Mouse (Mus musculus) heart, embryonic 15.5 days (tissue): ENCODE results near the gene Vps25. TPM values are rescaled to one million over a fixed set of nuclear protein-coding genes. Genes with fewer than 3 reads are reported as not detected.

Experiments
- ATAC-seq: fragments of 200-750 bp; cut with Nextera tagmentation; replicated peaks from 2 replicates; pipeline ENCODE4 v1.8.0; 2017; ENCODE audit warnings: low read depth, moderate TSS enrichment; ENCODE audit not compliant: insufficient number of reproducible peaks, insufficient read depth, low FRiP score
- H3K27ac ChIP-seq: fragments of 300-500 bp; sonication (generic); 2 replicates; pipeline ENCODE4 v1.5.1; 2015; ENCODE audit warnings: mild to moderate bottlenecking, inconsistent platforms
- H3K27me3 ChIP-seq: fragments of 300-500 bp; sonication (generic); 2 replicates; pipeline ENCODE4 v1.6.1; 2015; ENCODE audit warnings: inconsistent platforms
- H3K36me3 ChIP-seq: fragments of 300-500 bp; sonication (generic); 2 replicates; pipeline ENCODE4 v1.6.1; 2015; ENCODE audit warnings: mild to moderate bottlenecking, inconsistent platforms
- H3K4me1 ChIP-seq: fragments of 300-500 bp; sonication (generic); replicated peaks from 2 replicates; pipeline ENCODE4 v1.6.1; 2015; ENCODE audit warnings: inconsistent platforms
- H3K4me2 ChIP-seq: fragments of 300-500 bp; sonication (generic); 2 replicates; pipeline ENCODE4 v1.6.1; 2015; ENCODE audit warnings: inconsistent platforms, mild to moderate bottlenecking, moderate library complexity
- H3K4me3 ChIP-seq: fragments of 300-500 bp; sonication (generic); 2 replicates; pipeline ENCODE4 v1.5.1; 2015; ENCODE audit warnings: mild to moderate bottlenecking, inconsistent platforms
- H3K9ac ChIP-seq: fragments of 300-500 bp; sonication (generic); 2 replicates; pipeline ENCODE4 v1.6.1; 2015; ENCODE audit warnings: mild to moderate bottlenecking, inconsistent platforms
- H3K9me3 ChIP-seq: fragments of 300-500 bp; sonication (generic); replicated peaks from 2 replicates; pipeline ENCODE4 v1.6.1; 2016; ENCODE audit warnings: inconsistent platforms
- WGBS: fragments of 180-500 bp; shearing (Covaris S2); methylation state at CpG from one replicate; pipeline ENCODE4 v1.1.7; 2015; ENCODE audit warnings: mixed read lengths; 5-methylcytosine and 5-hydroxymethylcytosine counted together
- polyA plus RNA-seq: library from polyadenylated mRNA; unstranded; fragments of >200 nt; fragmentation: Nextera tagmentation; extraction: Ambion mirVana; gene quantifications from 2 replicates; pipeline ENCODE4 v1.2.1, GENCODE M21; 2015

Vps25 gene
- polyA plus RNA-seq, 1 experiment from 2014 or later, result 89.1 TPM

- Histone ChIP-seq H3K4me3 (peak overlapping the region; percentile 95), H3K9me3 (no peaks in the 10 kb centered on the region), H3K4me1 (peaks cover 15% of the 10 kb centered on the region), H3K27me3 (no peaks in the 10 kb centered on the region), H3K27ac (peak overlapping the region; percentile 66), H3K9ac (peak overlapping the region; percentile 90), H3K36me3 (no peaks in the 10 kb centered on the region), H3K4me2 (peak overlapping the region; percentile 89)
- 11% methylated on average over 26 of the region's 26 CpGs for WGBS
- peak; percentile 37; the same call in 1 of the 2 replicates for ATAC-seq
These were observed 47.9 kb downstream of the Vps25 start for GRCm38 (mm10) chr11:101301299-101302003.

GRCm38 (mm10) chr11:101302004-101302798 is 48.7 kb downstream of the Vps25 start, which contains the start of gene Becn1:
Gene Becn1, minus strand, starts transcription at chr11:101302286.
- Histone ChIP-seq H3K4me1 (peaks cover 15% of the 10 kb centered on the region), H3K27me3 (no peaks in the 10 kb centered on the region), H3K9ac (peak within 1 kb of the TSS; percentile 90), H3K9me3 (no peaks in the 10 kb centered on the region), H3K27ac (peak within 1 kb of the TSS; percentile 66), H3K4me2 (peak within 1 kb of the TSS; percentile 89), H3K4me3 (peak within 1 kb of the TSS; percentile 95), H3K36me3 (no peaks in the 10 kb centered on the region)
- ATAC-seq, result peak; percentile 87
- WGBS, result 5% methylated on average over 39 of the region's 39 CpGs

- Histone ChIP-seq H3K36me3 (no peaks in the 10 kb centered on the region), H3K27ac (no peak overlapping the region), H3K9ac (no peak overlapping the region), H3K4me2 (no peak overlapping the region), H3K4me3 (no peak overlapping the region), H3K9me3 (no peaks in the 10 kb centered on the region), H3K27me3 (no peaks in the 10 kb centered on the region), H3K4me1 (no peaks in the 10 kb centered on the region)
- 18% methylated on average over 5 of the region's 5 CpGs for WGBS
- ATAC-seq, result no peak
These were observed 54.2 kb downstream of the Vps25 start for GRCm38 (mm10) chr11:101307744-101308143.

Other genes starting within 250 kb of the Vps25 start
- gene Atp6v0a1, start 244.3 kb upstream of the Vps25 start, polyA plus RNA-seq, result 54.1 and 54.4 TPM in 2 replicates
- 11.6 and 16.3 TPM in 2 replicates for gene Naglu, start 183.7 kb upstream of the Vps25 start, polyA plus RNA-seq
- gene Hsd17b1, start 175.3 kb upstream of the Vps25 start, polyA plus RNA-seq, result not detected in 2 replicates
- gene Coasy, start 171.1 kb upstream of the Vps25 start, polyA plus RNA-seq, result 26.6 and 29.0 TPM in 2 replicates
- 34.5 and 38.8 TPM in 2 replicates for gene Mlx, start 166.4 kb upstream of the Vps25 start, polyA plus RNA-seq
- gene Psmc3ip, start 158.3 kb upstream of the Vps25 start, polyA plus RNA-seq, result 16.6 and 20.0 TPM in 2 replicates
- 15.3 and 18.2 TPM in 2 replicates for gene Retreg3, start 133.8 kb upstream of the Vps25 start, polyA plus RNA-seq
- gene Tubg1, start 133.8 kb upstream of the Vps25 start, polyA plus RNA-seq, result 62.1 and 71.6 TPM in 2 replicates
- gene Tubg2, start 97.8 kb upstream of the Vps25 start, polyA plus RNA-seq, result 2.7 and 3.4 TPM in 2 replicates
- gene Cntnap1, start 83.2 kb upstream of the Vps25 start, polyA plus RNA-seq, result 0.50 and 0.85 TPM in 2 replicates
- 10.5 and 13.6 TPM in 2 replicates for gene Plekhh3, start 82.4 kb upstream of the Vps25 start, polyA plus RNA-seq
- gene Ccr10, start 78.3 kb upstream of the Vps25 start, polyA plus RNA-seq, result 0.28 and 0.38 TPM in 2 replicates
- gene Ezh1, start 27.2 kb upstream of the Vps25 start, polyA plus RNA-seq, result 13.3 and 15.0 TPM in 2 replicates
- gene Ramp2, start 7.7 kb upstream of the Vps25 start, polyA plus RNA-seq, result 196 and 210 TPM in 2 replicates
- gene Wnk4, start 6.9 kb downstream of the Vps25 start, polyA plus RNA-seq, result 4.1 and 7.2 TPM in 2 replicates
- 0.61 and 0.68 TPM in 2 replicates for gene Cntd1, start 25.3 kb downstream of the Vps25 start, polyA plus RNA-seq
- 151 and 169 TPM in 2 replicates for gene Coa3, start 25.4 kb downstream of the Vps25 start, polyA plus RNA-seq
- 114 and 145 TPM in 2 replicates for gene Becn1, start 48.6 kb downstream of the Vps25 start, polyA plus RNA-seq
- gene Psme3, start 62.5 kb downstream of the Vps25 start, polyA plus RNA-seq, result 89.2 and 109 TPM in 2 replicates
- gene Aoc2, start 71.4 kb downstream of the Vps25 start, polyA plus RNA-seq, result 0.43 and 0.95 TPM in 2 replicates
- 1.9 and 2.7 TPM in 2 replicates for gene Aoc3, start 76.9 kb downstream of the Vps25 start, polyA plus RNA-seq
- not detected in 2 replicates for gene G6pc, start 113.9 kb downstream of the Vps25 start, polyA plus RNA-seq
- gene Aarsd1, start 163.9 kb downstream of the Vps25 start, polyA plus RNA-seq, result 36.9 and 42.7 TPM in 2 replicates
- 12.1 and 15.9 TPM in 2 replicates for gene Gm27029, start 171.1 kb downstream of the Vps25 start, polyA plus RNA-seq
- gene Rundc1, start 171.4 kb downstream of the Vps25 start, polyA plus RNA-seq, result 13.9 and 18.2 TPM in 2 replicates
- 66.5 and 81.5 TPM in 2 replicates for gene Ptges3l, start 171.6 kb downstream of the Vps25 start, polyA plus RNA-seq
- 174 and 211 TPM in 2 replicates for gene Rpl27, start 188.6 kb downstream of the Vps25 start, polyA plus RNA-seq
- gene Ifi35, start 194.7 kb downstream of the Vps25 start, polyA plus RNA-seq, result 18.0 and 25.9 TPM in 2 replicates
- 9.1 and 10.1 TPM in 2 replicates for gene Rnd2, start 211.3 kb downstream of the Vps25 start, polyA plus RNA-seq
- gene Vat1, start 212.5 kb downstream of the Vps25 start, polyA plus RNA-seq, result 30.2 and 38.6 TPM in 2 replicates